Mouse (Mus musculus): Measurements from ENCODE around the gene Mgat3.

DNA sequence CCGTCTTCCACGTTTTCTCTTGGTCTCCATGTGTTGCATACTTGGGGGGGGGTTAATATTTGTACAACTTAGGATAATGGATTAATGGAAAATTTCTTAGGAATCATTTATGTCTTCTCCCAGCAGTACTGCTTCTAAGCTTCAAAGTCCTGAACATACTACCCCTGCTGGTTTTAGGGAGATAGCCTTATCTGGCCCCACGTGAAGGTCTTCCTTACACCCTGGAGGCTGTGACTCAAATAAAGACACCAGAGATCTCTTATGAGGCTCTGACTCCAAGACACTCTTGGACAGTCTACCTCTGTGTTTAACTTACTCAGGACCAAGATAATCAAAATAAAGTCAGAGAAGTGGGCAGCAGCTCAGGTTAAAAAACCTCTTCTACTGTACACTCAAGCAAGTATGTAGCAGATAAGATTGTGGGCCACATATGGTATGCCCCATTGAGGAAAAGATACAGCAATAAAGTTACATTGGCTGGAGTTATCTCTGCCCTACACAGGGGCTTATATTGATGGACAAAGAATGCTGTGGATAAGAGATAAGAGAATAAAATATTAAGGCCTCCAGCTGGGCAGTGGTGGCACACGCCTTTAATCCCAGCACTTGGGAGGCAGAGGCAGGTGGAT is 8.7 kb downstream of the Mgat3 start:
- TF ChIP-seq CEBPB (IDR thresholded peaks at IDR 0.05; ENCODE audit: low read depth): no peak
- TF ChIP-seq CTCF (IDR thresholded peaks at IDR 0.05; ENCODE audit: control insufficient read depth, insufficient read depth, insufficient read length): no peak
- no peak for TF ChIP-seq USF1 (IDR thresholded peaks at IDR 0.05; ENCODE audit: low read depth)
- no peak for TF ChIP-seq MAX (IDR thresholded peaks at IDR 0.05)
- TF ChIP-seq MYOD1 (IDR thresholded peaks at IDR 0.05; ENCODE audit: control insufficient read depth, insufficient read length, low read depth): no peak
- no peak for TF ChIP-seq FOSL1 (IDR thresholded peaks at IDR 0.05; ENCODE audit: insufficient read depth, low read length, poor library complexity, severe bottlenecking)
